Mouse (Mus musculus): ENCODE measurements around the gene Ptpro. TPM values are rescaled to one million over a fixed set of nuclear protein-coding genes. Genes with fewer than 3 reads are reported as not detected.

The Ptpro gene
- polyA plus RNA-seq (2014; fragmentation: Illumina TruSeq; extraction: RNeasy Lipid Tissue Mini Kit (QIAGEN cat#74804); ENCODE audit: insufficient read depth, low read depth, low replicate concordance): 3.6 TPM

DNA sequence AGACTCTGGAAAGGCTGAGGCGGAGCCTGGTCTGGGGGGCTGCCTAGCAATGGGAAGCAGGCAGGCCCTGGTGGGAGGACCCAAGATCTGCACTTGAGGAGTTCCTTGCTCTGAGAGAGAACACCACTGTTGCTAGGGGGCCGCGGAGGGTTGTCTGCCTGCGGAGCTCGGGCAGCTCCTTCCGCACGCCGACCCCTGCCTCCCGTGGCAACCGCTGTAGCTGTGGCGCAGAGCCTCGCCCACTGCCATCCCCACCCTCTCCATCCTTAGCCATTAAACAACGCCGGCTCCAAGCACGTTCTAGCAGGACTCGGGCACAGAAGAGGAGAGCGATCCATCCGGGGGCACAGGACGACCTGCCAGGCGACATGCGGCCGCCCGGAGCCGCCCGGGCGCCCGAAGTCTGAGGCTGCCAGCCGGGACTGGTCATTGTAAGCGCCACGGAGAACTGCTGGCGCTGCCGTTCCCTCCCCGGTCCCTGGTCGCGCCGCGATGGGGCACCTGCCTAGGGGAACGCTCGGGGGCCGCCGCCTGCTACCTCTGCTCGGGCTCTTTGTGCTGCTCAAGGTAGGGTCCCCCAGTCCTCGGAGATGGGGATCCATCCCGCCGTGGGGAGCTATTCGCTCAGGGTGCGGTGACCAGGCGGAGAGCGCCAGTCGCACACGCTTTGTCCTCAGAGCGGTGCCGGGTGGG lies at the start of gene Ptpro:
Gene Ptpro (plus strand): TSS at position 126 of the 693 bp plus-strand sequence.

Other genes with a start within 250 kb of the Ptpro start
- gene Rerg, start 81.8 kb upstream of the Ptpro start, polyA plus RNA-seq (2014; fragmentation: Illumina TruSeq; extraction: RNeasy Lipid Tissue Mini Kit (QIAGEN cat#74804); ENCODE audit: insufficient read depth, low read depth, low replicate concordance): 15.5 TPM

All from lung, adult 10 weeks (tissue).